Mouse (Mus musculus): Measurements from ENCODE around the gene Btbd18.

Btbd18 gene

DNA sequence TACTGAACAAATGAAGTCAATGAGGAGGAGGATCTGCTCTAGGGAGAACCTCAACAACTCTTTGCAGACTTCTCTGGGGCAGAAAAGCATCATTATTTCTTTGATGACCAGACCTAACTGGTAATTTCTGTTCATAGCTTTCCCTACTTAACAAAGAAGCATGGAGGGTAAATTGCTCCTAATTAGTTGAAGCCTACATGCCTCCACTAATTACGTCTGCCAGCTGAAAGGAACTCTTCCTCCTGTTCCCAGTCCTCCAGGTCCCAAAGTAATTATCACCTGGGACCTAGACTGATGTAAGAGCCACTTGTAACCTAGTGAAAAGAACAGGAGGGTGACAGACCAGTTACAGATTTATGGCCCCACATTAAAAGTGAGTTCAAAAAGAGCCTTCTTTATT lies 48.6 kb downstream of the Btbd18 start:
- no peak for DNase-seq

DNA sequence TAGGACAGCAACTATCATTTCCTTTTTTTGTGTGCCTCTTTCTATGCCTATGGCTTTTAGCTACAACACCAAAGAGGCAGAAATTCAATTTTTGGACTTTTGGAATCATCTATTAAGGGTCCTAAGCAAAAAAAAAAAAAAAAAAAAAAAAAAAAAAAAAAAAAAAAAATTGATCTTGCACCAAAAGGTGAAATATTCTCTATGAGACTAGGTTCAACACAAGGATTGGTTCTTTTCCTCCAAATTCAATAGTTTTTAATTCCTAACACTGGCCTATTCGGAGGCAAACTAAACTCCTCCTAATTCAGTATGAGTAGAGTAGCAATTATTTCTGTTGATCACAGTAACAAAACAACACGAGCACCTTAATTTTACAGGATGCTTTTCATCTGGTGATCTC lies 53.0 kb downstream of the Btbd18 start:
- no peak for DNase-seq

GRCm38 (mm10) chr2:84714422-84714810 lies 55.5 kb downstream of the Btbd18 start:
- DNase-seq, result no peak

DNA sequence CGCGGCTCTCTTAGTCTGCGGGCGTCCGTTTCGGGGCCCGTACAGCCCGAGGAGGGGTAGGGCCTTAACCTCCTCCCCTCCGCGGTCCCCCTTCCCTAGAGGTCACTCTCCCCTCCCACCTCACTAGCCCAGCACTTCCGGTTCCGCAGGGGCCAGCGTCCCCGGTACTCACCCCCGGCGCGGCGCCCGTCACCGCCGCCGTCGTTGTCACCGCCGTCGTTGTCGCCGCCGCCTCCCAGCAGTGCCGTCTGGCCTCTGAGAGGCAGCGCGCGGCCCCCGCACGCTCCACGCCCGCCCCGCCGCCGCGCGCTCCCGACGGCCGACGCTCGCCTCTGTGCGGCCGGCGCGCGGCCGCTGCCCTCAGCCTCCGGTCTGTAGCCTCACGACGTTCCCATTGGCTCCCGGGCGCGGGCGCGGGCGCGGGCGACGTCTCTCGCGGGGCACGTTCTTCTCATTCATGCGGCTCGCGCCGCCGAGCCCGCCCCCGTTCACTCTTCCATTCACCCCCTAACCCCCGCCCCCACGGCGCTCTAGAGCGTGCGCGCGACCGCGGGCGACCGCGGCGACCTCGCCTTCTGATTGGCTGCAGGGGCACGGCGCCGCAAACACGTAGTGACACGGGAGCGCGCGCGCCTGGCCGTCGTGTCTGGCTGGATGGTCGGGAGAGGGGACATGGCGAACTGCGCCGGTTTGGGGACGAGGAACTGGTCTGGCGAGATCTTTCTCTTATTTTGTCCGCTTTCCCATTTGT lies 56.1 kb downstream of the Btbd18 start, which contains the start of gene Zdhhc5:
Gene Zdhhc5, minus strand, starts transcription at position 370 of the 751 bp plus-strand sequence.
- peak; percentile 99 for DNase-seq

GRCm38 (mm10) chr2:84715562-84716361 lies 56.9 kb downstream of the Btbd18 start:
- DNase-seq, result peak; percentile 68

- DNase-seq, result no peak
Observed at GRCm38 (mm10) chr2:84716423-84717355, 57.8 kb downstream of the Btbd18 start.

- no peak for DNase-seq
Observed at GRCm38 (mm10) chr2:84717357-84717756, 58.5 kb downstream of the Btbd18 start.

All from cerebellum, adult 11 months (tissue).